Mouse (Mus musculus): ENCODE measurements at regions not wholly inside any gene's neighbourhood (a gene's known extent, or its start where the extent isn't known, plus 50 kb on each side); places are given as distances from the start of the nearest gene placed in this dataset.
A peak's percentile ranks its signal among the peaks of the same experiment; 100 is the strongest.

GRCm38 (mm10) chr13:39702621-39703020, 658.6 kb downstream of the Ofcc1 start:
- no peak overlapping the region for H3K4me2 ChIP-seq (ENCODE audit: low read depth, low read length)
- no peak overlapping the region for H3K9ac ChIP-seq (ENCODE audit: low read depth, low read length)
- no peak overlapping the region for H3K27ac ChIP-seq (replicated peaks; ENCODE audit: low read depth, low read length)
- H3K36me3 ChIP-seq (ENCODE audit: control insufficient read depth, insufficient read depth, low read length): no peaks in the 10 kb centered on the region
- no peaks in the 10 kb centered on the region for H3K9me3 ChIP-seq (ENCODE audit: control insufficient read depth, low read length)
- WGBS: 71% methylated on average over 2 of the region's 2 CpGs
- H3K4me3 ChIP-seq (ENCODE audit: low read depth, low read length): no peak overlapping the region
- no peaks in the 10 kb centered on the region for H3K27me3 ChIP-seq (replicated peaks; ENCODE audit: control insufficient read depth, insufficient read depth, low read length)
- ATAC-seq (ENCODE audit: low read depth) (no peak), DNase-seq (ENCODE audit: low spot score) (no peak)
- no peaks in the 10 kb centered on the region for H3K4me1 ChIP-seq (ENCODE audit: control insufficient read depth, insufficient read depth, low read length)

DNA sequence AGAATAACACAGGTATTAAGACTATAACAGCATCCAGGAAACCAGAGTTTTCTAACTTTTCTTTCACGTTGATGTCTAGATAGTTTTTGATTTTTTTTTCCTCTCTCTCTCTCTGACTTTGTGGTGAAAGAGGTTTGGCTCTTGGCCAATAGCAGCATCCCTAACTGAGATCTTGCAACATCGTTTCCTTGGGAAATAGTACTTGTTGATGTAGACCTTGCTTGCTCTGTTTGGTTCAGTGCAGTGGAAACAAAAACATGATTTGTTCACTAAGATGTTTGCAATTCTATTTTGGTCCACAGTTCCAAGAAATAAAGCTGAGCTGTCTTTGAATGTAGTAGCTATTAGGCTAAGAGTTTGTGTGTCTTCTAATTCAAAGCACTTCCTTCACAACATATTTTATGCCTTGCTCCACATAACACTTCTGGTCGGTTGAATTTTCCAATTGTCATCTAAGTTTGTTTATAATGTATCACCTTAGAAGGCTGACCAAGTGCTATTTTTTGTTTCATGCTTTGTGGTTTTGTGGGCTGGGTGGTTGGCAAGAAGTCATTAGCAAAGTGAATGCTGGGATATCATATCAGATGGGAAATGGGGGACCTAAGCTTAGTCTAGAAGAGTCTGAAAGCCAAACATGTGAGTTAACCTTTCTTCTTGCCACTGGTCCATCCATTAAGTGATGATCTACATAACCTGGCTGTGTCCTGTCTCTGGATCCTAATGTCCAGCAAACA, 669.8 kb downstream of the Ofcc1 start:
- no peaks in the 10 kb centered on the region for H3K4me1 ChIP-seq (ENCODE audit: control insufficient read depth, insufficient read depth, low read length)
- no peaks in the 10 kb centered on the region for H3K9me3 ChIP-seq (ENCODE audit: control insufficient read depth, low read length)
- H3K27ac ChIP-seq (replicated peaks; ENCODE audit: low read depth, low read length): no peak overlapping the region
- no peak overlapping the region for H3K4me2 ChIP-seq (ENCODE audit: low read depth, low read length)
- H3K27me3 ChIP-seq (replicated peaks; ENCODE audit: control insufficient read depth, insufficient read depth, low read length): no peaks in the 10 kb centered on the region
- no peak overlapping the region for H3K9ac ChIP-seq (ENCODE audit: low read depth, low read length)
- DNase-seq (ENCODE audit: low spot score): peak; percentile 35
- no peak overlapping the region for H3K4me3 ChIP-seq (ENCODE audit: low read depth, low read length)
- no peak for ATAC-seq (ENCODE audit: low read depth)
- WGBS: 61% methylated on average over 3 of the region's 3 CpGs
- H3K36me3 ChIP-seq (ENCODE audit: control insufficient read depth, insufficient read depth, low read length): no peaks in the 10 kb centered on the region

DNA sequence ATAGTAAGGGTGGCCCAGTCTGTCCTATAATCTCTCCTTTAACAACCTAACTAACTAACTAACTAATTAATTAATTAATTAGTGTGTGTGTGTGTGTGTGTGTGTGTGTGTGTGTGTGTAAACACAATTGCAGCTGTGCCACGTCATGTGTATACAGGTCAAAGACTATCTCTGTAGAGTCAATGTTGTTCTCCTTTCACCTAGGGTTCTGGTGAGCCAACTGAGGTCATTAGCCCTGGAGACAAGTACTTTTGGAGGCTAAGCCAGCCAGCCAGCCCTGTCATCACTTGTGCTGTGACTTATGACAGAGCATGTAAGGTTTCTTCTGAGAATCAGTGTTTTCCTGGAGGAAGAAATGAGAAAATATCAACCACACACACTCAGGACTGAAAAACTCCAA, 696.7 kb downstream of the Ofcc1 start:
- Histone ChIP-seq H3K27me3 (replicated peaks; ENCODE audit: control insufficient read depth, insufficient read depth, low read length) (no peaks in the 10 kb centered on the region), H3K27ac (replicated peaks; ENCODE audit: low read depth, low read length) (no peak overlapping the region), H3K9ac (ENCODE audit: low read depth, low read length) (no peak overlapping the region), H3K4me3 (ENCODE audit: low read depth, low read length) (no peak overlapping the region), H3K9me3 (ENCODE audit: control insufficient read depth, low read length) (no peaks in the 10 kb centered on the region), H3K4me2 (ENCODE audit: low read depth, low read length) (no peak overlapping the region), H3K36me3 (ENCODE audit: control insufficient read depth, insufficient read depth, low read length) (no peaks in the 10 kb centered on the region), H3K4me1 (ENCODE audit: control insufficient read depth, insufficient read depth, low read length) (no peaks in the 10 kb centered on the region)
- WGBS: 94% methylated on average over 1 of the region's 1 CpGs
- ATAC-seq (ENCODE audit: low read depth) (no peak), DNase-seq (ENCODE audit: low spot score) (no peak)

DNA sequence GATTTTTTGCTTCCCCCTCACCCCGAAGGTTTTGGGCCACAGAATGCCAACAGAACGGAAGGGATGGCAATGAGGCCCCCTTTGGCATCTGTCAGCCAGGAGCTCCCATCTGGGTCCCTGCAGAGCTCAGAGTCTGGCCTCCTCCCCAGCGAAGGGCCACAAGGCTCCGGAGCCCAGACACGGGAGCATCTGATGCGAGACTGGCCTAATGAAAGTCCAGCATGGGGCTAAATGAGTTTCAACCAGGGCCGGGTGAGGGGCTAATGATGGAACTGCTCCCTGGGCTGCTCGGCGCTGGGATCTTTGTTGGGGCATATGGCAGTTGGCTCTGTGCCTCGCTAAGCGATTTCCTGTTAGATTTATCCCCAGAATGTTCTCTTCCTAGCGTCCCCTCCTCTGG, 688.8 kb upstream of the Slc35b3 start:
- Histone ChIP-seq H3K27me3 (replicated peaks; ENCODE audit: control insufficient read depth, insufficient read depth, low read length) (peaks cover 10% of the 10 kb centered on the region), H3K4me3 (ENCODE audit: low read depth, low read length) (no peak overlapping the region), H3K9ac (ENCODE audit: low read depth, low read length) (no peak overlapping the region), H3K4me1 (ENCODE audit: control insufficient read depth, insufficient read depth, low read length) (no peaks in the 10 kb centered on the region), H3K4me2 (ENCODE audit: low read depth, low read length) (no peak overlapping the region; the same call in 1 of the 2 replicates), H3K9me3 (ENCODE audit: control insufficient read depth, low read length) (no peaks in the 10 kb centered on the region), H3K36me3 (ENCODE audit: control insufficient read depth, insufficient read depth, low read length) (no peaks in the 10 kb centered on the region), H3K27ac (replicated peaks; ENCODE audit: low read depth, low read length) (no peak overlapping the region)
- ATAC-seq (ENCODE audit: low read depth): no peak
- no peak for DNase-seq (ENCODE audit: low spot score)
- WGBS: 42% methylated on average over 12 of the region's 12 CpGs

GRCm38 (mm10) chr13:39647367-39647766, 686.7 kb upstream of the Slc35b3 start:
- peak; percentile 79 for DNase-seq (ENCODE audit: low spot score)
- no peak overlapping the region for H3K4me2 ChIP-seq (ENCODE audit: low read depth, low read length)

DNA sequence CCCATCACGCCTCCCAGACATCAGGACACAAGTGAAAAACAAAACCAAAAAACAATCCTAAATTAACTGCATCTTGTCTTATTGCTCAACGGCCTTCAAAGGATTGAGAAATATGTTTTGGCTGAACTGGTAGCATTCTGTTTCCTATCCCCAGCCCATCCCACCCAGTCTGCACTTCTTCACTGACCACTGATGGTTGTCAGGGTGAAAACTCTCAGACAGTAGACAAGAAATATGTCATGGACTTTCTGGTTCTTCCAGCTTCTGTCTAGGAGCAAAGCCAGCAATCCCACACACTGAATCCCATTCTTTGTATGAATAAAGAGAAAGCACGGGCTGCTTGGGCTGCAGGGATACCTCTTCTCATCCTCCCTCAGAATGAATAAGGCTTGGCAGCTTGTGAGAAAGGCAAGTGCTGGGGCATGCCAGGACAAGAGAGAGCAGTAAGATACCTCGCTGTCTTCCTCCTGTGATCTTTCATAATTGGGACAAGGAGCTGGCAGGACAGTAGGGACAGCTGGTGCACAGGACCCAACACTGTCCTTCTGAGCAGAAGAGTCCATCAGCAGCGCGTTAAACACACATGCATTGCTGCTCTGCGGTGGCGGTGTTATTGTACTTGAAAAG, 670.9 kb upstream of the Slc35b3 start:
- no peaks in the 10 kb centered on the region for H3K9me3 ChIP-seq (ENCODE audit: control insufficient read depth, low read length)
- DNase-seq (ENCODE audit: low spot score) (peak; percentile 41), ATAC-seq (ENCODE audit: low read depth) (no peak)
- no peaks in the 10 kb centered on the region for H3K4me1 ChIP-seq (ENCODE audit: control insufficient read depth, insufficient read depth, low read length)
- 78% methylated on average over 8 of the region's 8 CpGs for WGBS
- no peaks in the 10 kb centered on the region for H3K27me3 ChIP-seq (replicated peaks; ENCODE audit: control insufficient read depth, insufficient read depth, low read length)
- H3K4me2 ChIP-seq (ENCODE audit: low read depth, low read length): no peak overlapping the region
- H3K27ac ChIP-seq (replicated peaks; ENCODE audit: low read depth, low read length): no peak overlapping the region
- H3K4me3 ChIP-seq (ENCODE audit: low read depth, low read length): no peak overlapping the region
- no peaks in the 10 kb centered on the region for H3K36me3 ChIP-seq (ENCODE audit: control insufficient read depth, insufficient read depth, low read length)
- no peak overlapping the region for H3K9ac ChIP-seq (ENCODE audit: low read depth, low read length)

More at GRCm38 (mm10) chr13:39647367-39647766, 686.7 kb upstream of the Slc35b3 start:
- WGBS: 18% methylated on average over 9 of the region's 9 CpGs
- no peaks in the 10 kb centered on the region for H3K4me1 ChIP-seq (ENCODE audit: control insufficient read depth, insufficient read depth, low read length)
- H3K36me3 ChIP-seq (ENCODE audit: control insufficient read depth, insufficient read depth, low read length): no peaks in the 10 kb centered on the region
- H3K27ac ChIP-seq (replicated peaks; ENCODE audit: low read depth, low read length): no peak overlapping the region
- H3K4me3 ChIP-seq (ENCODE audit: low read depth, low read length): no peak overlapping the region
- no peak overlapping the region for H3K9ac ChIP-seq (ENCODE audit: low read depth, low read length)
- ATAC-seq (ENCODE audit: low read depth): no peak
- H3K9me3 ChIP-seq (ENCODE audit: control insufficient read depth, low read length): no peaks in the 10 kb centered on the region
- peaks cover 10% of the 10 kb centered on the region for H3K27me3 ChIP-seq (replicated peaks; ENCODE audit: control insufficient read depth, insufficient read depth, low read length)
